Mouse (Mus musculus) heart, postnatal 0 days (tissue): ENCODE measurements around the gene Lgals3.

Experiments used
- CTCF ChIP-seq: IDR thresholded peaks from 2 replicates; pipeline ENCODE4 v1.5.1; 2016; ENCODE audit warnings: antibody characterized with exemption, control low read depth, low read depth
- EP300 ChIP-seq: IDR thresholded peaks from 2 replicates; pipeline ENCODE4 v1.6.1; 2016; ENCODE audit warnings: antibody characterized with exemption, low read depth

GRCm38 (mm10) chr14:47371689-47372088 lies 4.1 kb downstream of the Lgals3 start:
- TF ChIP-seq EP300: no peak
- no peak for TF ChIP-seq CTCF
